Mouse (Mus musculus) adrenal gland, postnatal 25 days (tissue): ENCODE data around the gene Ube2d3. TPM values are rescaled to one million over a fixed set of nuclear protein-coding genes. Genes with fewer than 3 reads are reported as not detected.

ENCODE experiments used
- DNase-seq: peaks from one replicate; pipeline ENCODE4 v3.0.0; 2021; ENCODE audit warnings: mixed read lengths
- long read RNA-seq: library from polyadenylated mRNA; stranded (forward); transcript quantifications from one replicate; pipeline ENCODE4 v2.0.0, GENCODE M21; 2021
- total RNA-seq: library from RNA; stranded (reverse); gene quantifications from 2 replicates; pipeline ENCODE4 v1.2.3, GENCODE M21; 2021

Ube2d3 gene
- total RNA-seq, result 377 and 397 TPM in 2 replicates
- long read RNA-seq, transcript Ube2d3-202 (8 exons, 2,504 nt), result minor isoform, 64 of 207 reads
- long read RNA-seq, transcript Ube2d3-212 (8 exons, 3,833 nt), result major isoform, 82 of 207 reads
- long read RNA-seq, transcript Ube2d3-210 (7 exons, 2,515 nt), result minor isoform, 28 of 207 reads
- long read RNA-seq, transcript Ube2d3-201 (8 exons, 1,512 nt), result minor isoform, 6 of 207 reads
- long read RNA-seq, partial matches to known transcripts, result 4 of 207 reads
- long read RNA-seq, other reads (novel, unspliced or antisense), result 14 of 207 reads

DNA sequence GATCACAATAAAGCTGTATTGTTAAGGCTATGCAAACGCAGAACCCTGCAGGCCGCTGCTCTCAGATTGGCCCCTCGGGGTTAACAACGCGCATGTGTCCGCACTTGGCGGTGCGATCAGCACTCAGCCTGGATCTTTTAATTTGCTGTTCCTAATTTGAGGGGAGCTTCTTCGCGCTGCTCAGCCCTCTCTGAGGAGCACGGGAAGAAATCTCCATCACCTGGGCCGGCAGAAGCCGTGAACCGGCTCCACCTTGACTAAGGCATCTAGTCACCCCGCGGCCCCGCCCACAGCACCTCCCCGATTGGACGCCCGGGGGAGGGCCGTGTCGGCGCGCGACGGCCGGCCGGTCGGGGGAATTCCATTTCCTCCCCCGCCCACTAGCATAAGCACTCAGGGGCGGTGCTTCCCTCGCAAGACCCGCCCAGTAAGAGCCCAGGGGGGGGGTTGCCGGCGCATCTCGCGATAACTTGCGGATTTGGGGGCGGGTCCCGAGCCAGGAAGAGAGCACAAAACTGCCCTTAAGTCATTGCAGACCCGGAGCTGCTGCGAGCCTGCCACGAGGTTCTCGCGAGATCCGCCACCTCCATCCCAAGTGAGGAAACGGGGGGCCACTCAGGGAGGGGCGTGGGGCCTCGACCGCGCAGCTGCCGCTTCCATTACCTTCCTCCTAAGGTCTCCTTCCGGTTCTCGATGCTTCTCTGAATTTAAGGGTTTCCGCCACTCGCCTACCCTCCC is at the start of gene Ube2d3:
Gene Ube2d3 (plus strand): TSS at position 392 of the 738 bp plus-strand sequence.
- DNase-seq, result peak; percentile 98

DNA sequence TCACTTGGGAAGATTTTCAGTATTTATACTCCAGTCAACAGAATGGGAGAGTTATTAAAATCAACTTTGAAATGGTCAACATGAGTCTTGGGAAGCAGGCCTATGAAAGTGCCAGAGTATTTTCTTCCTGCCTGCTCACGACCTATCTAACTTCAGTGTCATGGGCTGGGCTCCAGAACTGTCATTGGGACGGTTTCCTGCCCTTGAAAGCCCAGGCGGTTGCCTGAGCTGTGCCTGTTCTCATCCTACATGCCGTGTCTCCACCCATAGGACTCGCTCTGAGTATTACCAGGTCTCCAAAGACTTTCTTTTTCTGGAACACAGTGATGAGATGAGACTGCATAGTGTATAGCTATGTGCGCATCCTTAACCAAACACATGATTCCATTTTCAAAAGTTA is 44.8 kb upstream of the Ube2d3 start:
- DNase-seq, result peak; percentile 17

- no peak for DNase-seq
These were observed 42.9 kb upstream of the Ube2d3 start for GRCm38 (mm10) chr3:135395085-135395484.

DNA sequence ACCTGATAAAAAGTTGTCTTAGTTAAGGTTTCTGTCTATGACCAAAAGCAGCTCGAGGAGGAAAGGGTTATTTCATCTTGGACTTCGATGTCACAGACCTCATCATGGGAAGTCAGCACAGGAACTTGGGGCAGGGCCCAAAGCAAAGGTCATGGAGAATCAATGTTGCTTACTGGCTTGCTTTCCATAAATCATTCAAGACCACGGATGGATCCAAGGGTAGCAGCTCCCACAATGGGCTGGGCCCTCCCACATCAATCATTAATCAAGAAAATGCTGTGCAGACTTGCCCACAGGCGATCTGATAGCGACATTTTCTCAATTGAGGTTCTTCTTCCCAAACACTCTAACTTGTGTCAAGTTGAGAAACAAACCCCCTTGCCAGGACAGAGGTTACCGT is 41.9 kb upstream of the Ube2d3 start:
- DNase-seq, result no peak

GRCm38 (mm10) chr3:135397112-135397511 is 40.8 kb upstream of the Ube2d3 start:
- no peak for DNase-seq

- DNase-seq, result peak; percentile 85
These were observed 35.7 kb upstream of the Ube2d3 start for GRCm38 (mm10) chr3:135402201-135402658.

DNA sequence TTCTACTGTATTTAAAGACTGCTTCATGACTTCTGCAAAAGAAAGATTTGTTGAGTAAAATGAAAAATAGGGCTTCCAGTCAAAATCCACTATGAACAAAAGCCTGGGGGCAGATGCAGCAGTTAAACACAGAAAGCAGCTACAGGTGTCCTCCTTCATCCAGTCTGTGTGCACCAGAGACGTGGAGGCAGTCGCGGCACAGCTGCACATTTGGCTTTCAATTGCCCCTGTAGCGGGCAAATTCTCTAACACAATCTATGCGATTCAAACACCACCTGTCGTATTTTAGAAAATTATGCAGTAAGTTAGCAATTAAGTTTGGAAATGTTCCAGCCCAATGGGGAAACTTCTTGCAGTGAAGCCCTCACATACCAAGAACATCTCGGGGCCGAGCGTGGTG is 34.7 kb upstream of the Ube2d3 start:
- no peak for DNase-seq

DNA sequence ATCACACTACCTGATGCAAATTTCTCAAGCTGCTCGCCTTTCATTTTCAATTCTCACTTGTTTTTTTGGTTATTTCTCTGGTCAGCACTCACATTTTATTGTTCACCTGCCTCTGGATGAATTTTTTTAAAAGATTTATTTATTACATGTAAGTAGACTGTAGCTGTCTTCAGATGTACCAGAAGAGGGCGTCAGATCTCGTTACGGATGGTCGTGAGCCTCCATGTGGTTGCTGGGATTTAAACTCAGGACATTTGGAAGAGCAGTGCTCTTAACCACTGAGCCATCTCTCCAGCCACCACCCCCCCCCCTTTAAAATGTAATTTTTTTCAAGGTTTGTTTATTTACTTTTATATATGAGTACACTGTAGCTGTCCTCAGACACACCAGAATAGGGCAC is 34.1 kb upstream of the Ube2d3 start:
- no peak for DNase-seq

GRCm38 (mm10) chr3:135404599-135404998 is 33.4 kb upstream of the Ube2d3 start:
- DNase-seq, result no peak

DNA sequence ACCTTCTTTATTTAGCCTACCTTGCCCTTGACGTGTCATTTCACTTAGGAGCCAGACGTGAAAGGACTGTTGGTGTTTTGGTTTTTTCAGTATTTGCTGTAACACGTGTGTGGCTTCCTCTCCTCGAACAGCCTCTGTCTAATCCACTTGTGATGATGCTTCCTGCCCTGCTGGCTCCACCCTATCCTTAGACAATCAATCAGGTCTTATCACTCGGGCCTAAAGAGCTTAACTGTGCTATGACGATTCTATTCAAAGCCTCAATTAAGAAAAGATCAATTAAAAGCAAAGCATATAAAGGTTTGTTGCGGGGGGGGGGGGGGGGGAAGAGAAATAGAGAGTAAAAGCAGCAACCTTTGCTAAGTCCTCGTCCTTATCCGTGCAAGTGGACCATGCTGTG is 30.6 kb upstream of the Ube2d3 start:
- no peak for DNase-seq

GRCm38 (mm10) chr3:135409219-135409618 is 28.7 kb upstream of the Ube2d3 start:
- DNase-seq, result no peak

DNA sequence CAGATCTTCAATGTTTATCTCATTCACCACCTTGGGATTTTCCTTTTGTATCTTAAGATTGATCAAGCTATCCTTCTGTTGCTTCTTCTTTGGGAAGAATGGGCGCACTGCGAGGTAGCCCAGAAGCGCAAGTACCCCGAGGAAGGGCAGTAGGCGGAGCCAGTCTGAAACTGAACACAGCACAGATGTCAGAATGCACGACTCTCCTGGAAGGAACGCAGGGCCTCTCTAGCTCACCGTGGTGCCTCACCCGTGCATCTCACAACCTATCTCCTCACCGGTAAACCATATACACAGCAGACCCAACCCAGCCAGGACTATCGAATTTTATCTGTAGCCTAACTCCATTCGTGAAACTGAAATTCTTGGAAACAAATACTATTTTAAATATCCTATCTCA is 26.9 kb upstream of the Ube2d3 start:
- DNase-seq, result no peak

DNA sequence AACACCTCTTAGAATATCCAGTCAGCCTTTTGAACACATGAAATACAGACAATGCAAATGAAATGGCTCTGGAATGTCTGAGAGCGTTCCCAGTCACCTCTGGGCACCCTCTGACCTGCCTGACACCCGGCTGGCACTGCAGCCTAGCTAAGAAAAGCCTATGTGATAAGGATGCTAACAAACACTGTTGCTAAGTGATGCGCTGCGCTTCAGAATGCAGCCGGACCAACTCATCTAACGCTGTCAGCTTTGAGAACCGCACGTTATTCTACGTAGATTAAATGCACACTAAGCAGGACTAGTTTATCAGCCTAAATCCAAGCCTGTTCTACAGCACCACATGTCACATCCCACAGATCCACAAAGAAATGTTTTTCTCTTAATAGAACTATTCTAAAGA is 26.1 kb upstream of the Ube2d3 start:
- DNase-seq, result no peak

GRCm38 (mm10) chr3:135417245-135417644 is 20.7 kb upstream of the Ube2d3 start:
- no peak for DNase-seq

- no peak for DNase-seq
These were observed 20.1 kb upstream of the Ube2d3 start for GRCm38 (mm10) chr3:135417799-135418198.

GRCm38 (mm10) chr3:135420542-135421309 is 17.2 kb upstream of the Ube2d3 start:
- no peak for DNase-seq

DNA sequence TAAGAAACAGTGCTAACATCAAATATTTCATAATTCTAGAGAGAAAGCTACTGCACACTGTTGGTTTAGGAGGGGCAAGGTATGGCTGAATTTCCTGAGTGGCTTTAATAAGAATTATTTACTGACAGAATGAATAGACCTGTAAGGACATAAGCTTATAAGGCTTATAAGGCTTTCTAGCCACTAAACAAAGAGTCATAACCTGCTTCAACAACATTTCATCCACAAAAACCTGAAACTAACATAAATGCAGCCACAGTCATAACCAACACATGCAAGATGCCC is 16.7 kb upstream of the Ube2d3 start:
- DNase-seq, result no peak

DNA sequence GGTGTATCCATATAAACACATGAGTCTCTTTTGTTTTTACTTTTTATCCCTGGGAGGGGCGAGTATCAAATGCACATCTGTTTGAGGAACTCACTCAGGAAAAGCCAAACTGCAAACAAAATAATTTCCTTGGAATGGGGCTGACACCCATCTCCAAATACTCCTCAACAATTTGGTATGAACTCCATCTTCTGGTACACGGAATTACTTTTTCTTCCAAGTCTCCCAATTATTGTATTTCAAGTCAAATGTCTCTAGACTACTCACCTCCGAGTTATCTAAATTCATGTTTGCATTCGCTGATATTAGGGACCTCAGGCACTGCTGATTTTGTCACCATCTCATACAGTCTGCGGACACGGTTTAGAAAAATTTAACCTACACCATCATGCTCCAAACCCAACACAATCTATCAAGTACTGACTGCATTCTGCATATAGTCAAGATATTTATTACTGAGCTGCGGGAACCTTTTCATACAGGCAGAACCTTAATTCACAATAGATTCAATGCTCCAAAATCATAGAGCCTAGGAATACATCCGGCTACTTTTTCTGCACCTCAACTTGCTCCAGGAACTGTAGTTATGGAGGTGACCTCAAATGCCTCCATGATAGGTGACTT is 15.6 kb upstream of the Ube2d3 start:
- DNase-seq, result no peak

- DNase-seq, result peak; percentile 88
These were observed 14.9 kb upstream of the Ube2d3 start for GRCm38 (mm10) chr3:135422856-135423607.

DNA sequence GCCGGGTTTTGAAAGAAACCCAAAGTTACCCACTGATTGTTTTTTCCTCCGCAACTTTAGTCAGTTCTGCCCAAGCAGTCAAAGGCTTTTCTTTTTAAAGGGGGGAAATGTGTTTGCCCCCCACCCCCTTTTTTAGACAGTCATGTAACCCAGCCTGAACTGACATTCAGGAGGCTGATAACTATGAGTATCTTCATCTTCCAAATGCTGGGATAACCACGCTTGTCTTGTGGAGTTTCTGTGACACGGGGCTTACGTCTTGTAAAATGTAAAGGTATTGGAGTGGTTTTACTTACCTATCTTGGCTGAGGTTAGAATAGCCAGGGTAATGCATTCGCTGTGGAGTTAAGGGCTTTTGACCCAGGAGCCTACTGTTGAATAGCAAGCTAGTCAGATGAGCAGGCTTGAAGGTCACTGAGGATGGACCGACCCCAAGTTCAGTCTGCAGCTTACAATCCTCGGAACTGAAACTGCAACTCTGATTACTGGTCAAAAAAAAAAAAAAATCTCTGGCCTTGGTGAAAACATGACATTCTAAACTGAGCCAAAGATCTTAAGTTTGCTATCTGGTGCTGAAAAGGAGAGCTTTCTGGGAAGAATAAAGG is 14.2 kb upstream of the Ube2d3 start, which contains the start of gene Cisd2:
Gene Cisd2 (minus strand): TSS at position 318 of the 605 bp plus-strand sequence.
- DNase-seq, result no peak

DNA sequence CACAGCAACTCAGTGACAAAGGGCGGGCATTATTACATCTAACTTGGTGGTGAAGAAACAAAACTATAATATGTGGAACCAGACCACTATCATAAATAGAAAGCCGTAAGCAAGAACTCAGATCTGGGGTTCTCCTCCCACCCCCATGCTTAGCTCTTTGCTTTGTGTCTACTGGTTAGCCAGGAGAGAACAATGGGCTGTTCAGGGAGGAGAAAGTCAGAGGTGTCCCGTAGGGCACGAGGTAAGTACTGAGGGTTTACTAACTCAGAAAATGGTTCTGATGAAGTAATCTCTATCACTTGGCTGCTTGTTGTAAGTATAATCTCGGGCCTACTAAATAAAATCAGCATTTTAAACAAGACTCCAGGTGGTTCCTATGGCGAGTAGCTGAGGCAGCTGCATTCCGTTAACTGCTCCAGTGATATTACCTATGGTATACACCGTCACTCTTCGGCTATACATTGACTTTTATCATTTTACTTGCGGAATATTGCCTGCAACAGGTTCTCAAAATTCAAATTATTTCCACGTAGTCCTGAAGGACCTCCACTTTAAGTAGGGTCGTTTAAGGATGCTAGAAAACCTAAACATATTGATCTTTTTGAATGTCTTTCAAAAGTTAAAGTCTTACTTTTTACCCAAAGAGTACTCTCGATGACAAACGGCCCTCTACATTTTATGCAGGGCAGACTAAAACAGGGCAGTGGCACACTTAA is 890 bp upstream of the Ube2d3 start:
- no peak for DNase-seq
